Mouse (Mus musculus) yolk sac, embryonic 10.5 days (tissue): ENCODE measurements around the gene Mxd1.
A peak's percentile ranks its signal among the peaks of the same experiment; 100 is the strongest.

Experiments used
- DNase-seq: peaks from one replicate; pipeline ENCODE4 v3.0.0-alpha.2; 2017; ENCODE audit warnings: low spot score

Mxd1 gene

GRCm38 (mm10) chr6:86646143-86646542 is 22.8 kb downstream of the Mxd1 start:
- no peak for DNase-seq

- no peak for DNase-seq
Observed at GRCm38 (mm10) chr6:86645551-86645950, 23.4 kb downstream of the Mxd1 start.

GRCm38 (mm10) chr6:86644775-86645400 is 24.1 kb downstream of the Mxd1 start:
- no peak for DNase-seq

GRCm38 (mm10) chr6:86641716-86642115 is 27.2 kb downstream of the Mxd1 start:
- DNase-seq, result peak; percentile 52

GRCm38 (mm10) chr6:86640776-86641175 is 28.2 kb downstream of the Mxd1 start:
- DNase-seq, result no peak

GRCm38 (mm10) chr6:86640161-86640560 is 28.8 kb downstream of the Mxd1 start:
- no peak for DNase-seq

GRCm38 (mm10) chr6:86639180-86640160 is 29.5 kb downstream of the Mxd1 start:
- DNase-seq, result no peak

- no peak for DNase-seq
Observed at GRCm38 (mm10) chr6:86638434-86638833, 30.5 kb downstream of the Mxd1 start.

GRCm38 (mm10) chr6:86637860-86638259 is 31.1 kb downstream of the Mxd1 start:
- no peak for DNase-seq

- DNase-seq, result no peak
Observed at GRCm38 (mm10) chr6:86637171-86637835, 31.7 kb downstream of the Mxd1 start.

GRCm38 (mm10) chr6:86636495-86636894 is 32.5 kb downstream of the Mxd1 start:
- DNase-seq, result peak; percentile 71

- no peak for DNase-seq
Observed at GRCm38 (mm10) chr6:86630141-86630540, 38.8 kb downstream of the Mxd1 start.

- no peak for DNase-seq
Observed at GRCm38 (mm10) chr6:86627946-86628345, 41.0 kb downstream of the Mxd1 start, which contains the start of gene Asprv1. Gene Asprv1, plus strand, starts transcription at chr6:86628164.

- no peak for DNase-seq
Observed at GRCm38 (mm10) chr6:86624074-86625030, 44.6 kb downstream of the Mxd1 start.

- no peak for DNase-seq
Observed at GRCm38 (mm10) chr6:86623201-86623600, 45.8 kb downstream of the Mxd1 start.

- no peak for DNase-seq
Observed at GRCm38 (mm10) chr6:86615301-86615700, 53.7 kb downstream of the Mxd1 start.

GRCm38 (mm10) chr6:86610714-86611113 is 58.2 kb downstream of the Mxd1 start:
- DNase-seq, result no peak

GRCm38 (mm10) chr6:86609235-86609634 is 59.7 kb downstream of the Mxd1 start:
- DNase-seq, result no peak

GRCm38 (mm10) chr6:86607471-86607870 is 61.5 kb downstream of the Mxd1 start:
- no peak for DNase-seq

GRCm38 (mm10) chr6:86606289-86606688 is 62.7 kb downstream of the Mxd1 start:
- DNase-seq, result no peak

- DNase-seq, result no peak
Observed at GRCm38 (mm10) chr6:86605260-86605659, 63.7 kb downstream of the Mxd1 start.
